Mouse (Mus musculus) adrenal gland, adult 18-20 months (tissue): ENCODE data around the gene Cyp1b1. TPM values are rescaled to one million over a fixed set of nuclear protein-coding genes. Genes with fewer than 3 reads are reported as not detected.

Source experiments
- DNase-seq, 2 experiments: peaks; one replicate each; pipeline ENCODE4 v3.0.0; 2021 to 2022; ENCODE audit warnings: low spot score in 2 of 2
- total RNA-seq, 2 experiments: library from RNA; stranded (reverse); gene quantifications; 1 replicate in 1 of 2; 2 replicates in 1 of 2; pipeline ENCODE4 v1.2.3; 2021

Gene Cyp1b1
- total RNA-seq, 2 experiments from 2014 or later: 28.1 to 39.5 TPM

GRCm38 (mm10) chr17:79654187-79654586 is 60.7 kb downstream of the Cyp1b1 start:
- no peak for DNase-seq

- DNase-seq: no peak
Measured at GRCm38 (mm10) chr17:79653171-79653570, 61.7 kb downstream of the Cyp1b1 start.

Other genes with a start within 250 kb of the Cyp1b1 start
- gene Rmdn2, start 103.2 kb downstream of the Cyp1b1 start, total RNA-seq: 100 to 1,000 TPM; 178 to 261 TPM
- gene Atl2, start 181.1 kb upstream of the Cyp1b1 start, total RNA-seq: 100 to 1,000 TPM in 1 of 2 experiments, 10 to 100 TPM in 1; 47.4 to 120 TPM